Mouse (Mus musculus) brown adipose tissue, adult 24 weeks (tissue): ENCODE results near the gene Palm3. TPM values are rescaled to one million over a fixed set of nuclear protein-coding genes. Genes with fewer than 3 reads are reported as not detected.

Experiments
- H3K27ac ChIP-seq: fragments of 200-500 bp; replicated peaks from 2 replicates; pipeline ENCODE4 v1.5.1; 2012; ENCODE audit warnings: low read depth, mild to moderate bottlenecking, low read length
- H3K4me1 ChIP-seq: fragments of 200-500 bp; 2 replicates; pipeline ENCODE4 v1.6.1; 2012; ENCODE audit warnings: low read length, mixed read lengths; ENCODE audit not compliant: control insufficient read depth, insufficient read depth, insufficient read length
- H3K4me3 ChIP-seq: fragments of 200-500 bp; 2 replicates; pipeline ENCODE4 v1.5.1; 2012; ENCODE audit warnings: low read depth, mild to moderate bottlenecking, low read length, moderate library complexity; ENCODE audit not compliant: insufficient read depth
- polyA plus RNA-seq: library from polyadenylated mRNA; stranded (reverse); fragments of >200 nt; gene quantifications from 2 replicates; pipeline ENCODE4 v1.2.4, GENCODE M21; 2012; ENCODE audit not compliant: missing spikeins, insufficient read depth, insufficient read length

The Palm3 gene
- polyA plus RNA-seq, 1 experiment = not detected

GRCm38 (mm10) chr8:83989243-83989642 is 32.0 kb upstream of the Palm3 start:
- Histone ChIP-seq H3K4me1 (no peaks in the 10 kb centered on the region), H3K27ac (no peak overlapping the region), H3K4me3 (no peak overlapping the region)

GRCm38 (mm10) chr8:83990170-83990569 is 31.1 kb upstream of the Palm3 start:
- H3K4me1 ChIP-seq = no peaks in the 10 kb centered on the region
- no peak overlapping the region for H3K4me3 ChIP-seq
- no peak overlapping the region for H3K27ac ChIP-seq

GRCm38 (mm10) chr8:83992488-83992887 is 28.8 kb upstream of the Palm3 start:
- Histone ChIP-seq H3K4me3 (no peak overlapping the region), H3K27ac (no peak overlapping the region), H3K4me1 (no peaks in the 10 kb centered on the region)

GRCm38 (mm10) chr8:83994030-83994429 is 27.2 kb upstream of the Palm3 start:
- Histone ChIP-seq H3K27ac (no peak overlapping the region), H3K4me3 (no peak overlapping the region), H3K4me1 (0 out of 2 replicates have a peak, but pooled peaks cover 3% of the 10 kb centered on the region)

GRCm38 (mm10) chr8:83995973-83996372 is 25.3 kb upstream of the Palm3 start:
- no peak overlapping the region for H3K27ac ChIP-seq

GRCm38 (mm10) chr8:83996567-83997505 is 24.4 kb upstream of the Palm3 start:
- Histone ChIP-seq H3K4me3 (peak overlapping the region; percentile 87), H3K27ac (peak overlapping the region; percentile 81), H3K4me1 (0 out of 2 replicates have a peak, but pooled peaks cover 7% of the 10 kb centered on the region)

More at GRCm38 (mm10) chr8:83995973-83996372, 25.3 kb upstream of the Palm3 start:
- Histone ChIP-seq H3K4me3 (peak overlapping the region; percentile 85), H3K4me1 (0 out of 2 replicates have a peak, but pooled peaks cover 7% of the 10 kb centered on the region)

GRCm38 (mm10) chr8:83997511-83998141 is 23.6 kb upstream of the Palm3 start, which contains the start of gene Samd1:
Samd1 (plus strand) TSS chr8:83997672.
- Histone ChIP-seq H3K27ac (peak within 1 kb of the TSS; percentile 81), H3K4me1 (0 out of 2 replicates have a peak, but pooled peaks cover 7% of the 10 kb centered on the region), H3K4me3 (peak within 1 kb of the TSS; percentile 87)

- Histone ChIP-seq H3K4me1 (0 out of 2 replicates have a peak, but pooled peaks cover 7% of the 10 kb centered on the region), H3K4me3 (peak overlapping the region; percentile 79), H3K27ac (no peak overlapping the region)
Observed at GRCm38 (mm10) chr8:83998231-83999056, 22.8 kb upstream of the Palm3 start.

GRCm38 (mm10) chr8:83999057-83999705 is 22.1 kb upstream of the Palm3 start:
- 0 out of 2 replicates have a peak, but pooled peaks cover 7% of the 10 kb centered on the region for H3K4me1 ChIP-seq
- no peak overlapping the region for H3K27ac ChIP-seq
- peak overlapping the region; percentile 79 for H3K4me3 ChIP-seq

- H3K4me3 ChIP-seq = 0 out of 2 replicates have a peak overlapping the region, but pooled peaks have one; percentile 0
- H3K27ac ChIP-seq = no peak overlapping the region
- H3K4me1 ChIP-seq = 0 out of 2 replicates have a peak, but pooled peaks cover 7% of the 10 kb centered on the region
Observed at GRCm38 (mm10) chr8:83999825-84000224, 21.4 kb upstream of the Palm3 start.

GRCm38 (mm10) chr8:84001281-84002000 is 19.8 kb upstream of the Palm3 start, which contains the start of gene 1700067K01Rik:
1700067K01Rik (plus strand) TSS chr8:84001502.
- Histone ChIP-seq H3K4me3 (no peak within 1 kb of the TSS), H3K4me1 (peaks cover 7% of the 10 kb centered on the region; the same call in 1 of the 2 replicates), H3K27ac (no peak within 1 kb of the TSS)

- H3K4me1 ChIP-seq = peaks cover 7% of the 10 kb centered on the region; the same call in 1 of the 2 replicates
- H3K27ac ChIP-seq = no peak overlapping the region
- peak overlapping the region; percentile 75; the same call in 1 of the 2 replicates for H3K4me3 ChIP-seq
Observed at GRCm38 (mm10) chr8:84002957-84003611, 18.2 kb upstream of the Palm3 start.

- H3K4me1 ChIP-seq = peaks cover 6% of the 10 kb centered on the region; the same call in 1 of the 2 replicates
- peak overlapping the region; percentile 75 for H3K4me3 ChIP-seq
- H3K27ac ChIP-seq = peak overlapping the region; percentile 75
Observed at GRCm38 (mm10) chr8:84003612-84004246, 17.5 kb upstream of the Palm3 start.
